ENCODE assay signal across 14 mouse cellular contexts in genomic region chr11:108197427-108198218, GRCm38 (mm10).
DNase-seq lines count a peak whose midpoint lies in the region; ATAC-seq and TF ChIP-seq lines count a peak whose summit lies in the region.
"Had no signal": no experiment of that assay in that cellular context is flagged by ENCODE, and none has a peak within 500 bp of the region (broad histone marks: within the 10 kb centered on the region; RNA-seq: fewer than 3 reads in every experiment).

No protein-coding gene starts in this region.

- no peaks in the 10 kb centered on the region for H3K36me3 ChIP-seq in lung, embryonic 14.5 days (ENCODE audit: insufficient read depth)
- no peaks in the 10 kb centered on the region for H3K36me3 ChIP-seq in kidney, adult 2 months (ENCODE audit: control insufficient read depth, insufficient read depth, low read length)
- no peaks in the 10 kb centered on the region for H3K36me3 ChIP-seq in stomach, embryonic 14.5 days (ENCODE audit: control insufficient read depth, insufficient read depth, low read length)
- H3K36me3 ChIP-seq: embryonic facial prominence, embryonic 13.5 days had no signal

- DNase-seq in lung, embryonic 14.5 days: peak; percentile 31
- no peak for DNase-seq in lung, adult 18-20 months
- DNase-seq in kidney, adult 2 months: peak; percentile 91
- peak; percentile 49 for DNase-seq in kidney, postnatal 10 days
- no peak for DNase-seq in T-cell, adult 2 months (ENCODE audit: low spot score)
- DNase-seq in c-Kit-positive CD71-positive TER-119-positive erythroid progenitor cells, embryonic 14.5 days (ENCODE audit: low spot score): no peak
- DNase-seq: cerebellum, adult 9-10 months; layer of hippocampus, adult 9-11 months; right cerebral cortex, postnatal 4 days; thymus, postnatal 4 days had no signal

- no peaks in the 10 kb centered on the region for H3K9me3 ChIP-seq in lung, embryonic 14.5 days (ENCODE audit: low read depth, low read length)
- H3K9me3 ChIP-seq in stomach, embryonic 14.5 days (ENCODE audit: control insufficient read depth, low read depth, low read length): no peaks in the 10 kb centered on the region
- H3K9me3 ChIP-seq: embryonic facial prominence, embryonic 13.5 days; megakaryocyte, embryonic 14.5 days had no signal

- no peak overlapping the region for H3K9ac ChIP-seq in lung, embryonic 14.5 days
- H3K9ac ChIP-seq in stomach, embryonic 14.5 days (replicated peaks; ENCODE audit: low read depth, low read length): no peak overlapping the region
- H3K9ac ChIP-seq: embryonic facial prominence, embryonic 13.5 days had no signal

- ATAC-seq in lung, embryonic 14.5 days (ENCODE audit: insufficient read depth): no peak
- ATAC-seq in stomach, embryonic 14.5 days (ENCODE audit: insufficient number of reproducible peaks, insufficient read depth, low FRiP score, low read depth): peak; percentile 21; the same call in 1 of the 2 replicates
- ATAC-seq: hindbrain, postnatal 0 days had no signal

- 31% methylated on average over 9 of the region's 9 CpGs for WGBS in lung, embryonic 14.5 days
- WGBS in kidney, adult 2 months: 34% methylated on average over 9 of the region's 9 CpGs
- 32% methylated on average over 9 of the region's 9 CpGs for WGBS in stomach, embryonic 14.5 days

- no peak overlapping the region for H3K4me2 ChIP-seq in lung, embryonic 14.5 days
- H3K4me2 ChIP-seq in stomach, embryonic 14.5 days (replicated peaks; ENCODE audit: low read depth, low read length): no peak overlapping the region
- H3K4me2 ChIP-seq: embryonic facial prominence, embryonic 13.5 days had no signal

- no peaks in the 10 kb centered on the region; the same call in 1 of the 2 replicates for H3K4me1 ChIP-seq in lung, embryonic 14.5 days (ENCODE audit: insufficient read depth)
- H3K4me1 ChIP-seq in kidney, adult 2 months (ENCODE audit: control insufficient read depth, insufficient read depth, low read length): peaks cover 8% of the 10 kb centered on the region; the same call in 1 of the 2 replicates
- H3K4me1 ChIP-seq in stomach, embryonic 14.5 days (ENCODE audit: control insufficient read depth, insufficient read depth, low read length): peaks cover 9% of the 10 kb centered on the region

- H3K27ac ChIP-seq in lung, embryonic 14.5 days (ENCODE audit: low read depth): no peak overlapping the region
- no peak overlapping the region for H3K27ac ChIP-seq in kidney, adult 2 months (ENCODE audit: insufficient read depth, low read depth, low read length)
- no peak overlapping the region for H3K27ac ChIP-seq in stomach, embryonic 14.5 days (ENCODE audit: low read length)
- H3K27ac ChIP-seq: embryonic facial prominence, embryonic 13.5 days; hindbrain, postnatal 0 days had no signal

- H3K27me3 ChIP-seq in lung, embryonic 14.5 days (ENCODE audit: insufficient read depth, low read length): no peaks in the 10 kb centered on the region
- H3K27me3 ChIP-seq in kidney, adult 2 months (replicated peaks; ENCODE audit: control insufficient read depth, insufficient read depth, low read length): no peaks in the 10 kb centered on the region
- no peaks in the 10 kb centered on the region for H3K27me3 ChIP-seq in stomach, embryonic 14.5 days (ENCODE audit: control insufficient read depth, insufficient read depth, low read length)
- H3K27me3 ChIP-seq: embryonic facial prominence, embryonic 13.5 days; megakaryocyte, embryonic 14.5 days had no signal

- no peak for TF ChIP-seq CTCF in lung, embryonic 14.5 days (IDR thresholded peaks at IDR 0.05; ENCODE audit: low read depth)
- no peak for TF ChIP-seq CTCF in kidney, adult 2 months (conservative IDR thresholded peaks at IDR 0.05; ENCODE audit: insufficient read depth, insufficient read length, low read depth, low read length)

- no peak overlapping the region for H3K4me3 ChIP-seq in lung, embryonic 14.5 days (ENCODE audit: low read depth, low read length)
- no peak overlapping the region for H3K4me3 ChIP-seq in kidney, adult 2 months (ENCODE audit: insufficient read depth, low read depth, low read length)
- no peak overlapping the region for H3K4me3 ChIP-seq in stomach, embryonic 14.5 days (ENCODE audit: low read depth, low read length)
- H3K4me3 ChIP-seq: embryonic facial prominence, embryonic 13.5 days; megakaryocyte, embryonic 14.5 days had no signal

- TF ChIP-seq POLR2A in kidney, adult 2 months (IDR thresholded peaks at IDR 0.05; ENCODE audit: low read depth, low read length): no peak

Comparison
In these comparisons a context has a peak if more than half of its experiments do, and no peak if none do; other contexts are left out.
1. DNase-seq: peak in lung, embryonic 14.5 days (single experiment), kidney, adult 2 months (single experiment) and kidney, postnatal 10 days (single experiment); none in lung, adult 18-20 months (0 of 2), T-cell, adult 2 months (single experiment) and c-Kit-positive CD71-positive TER-119-positive erythroid progenitor cells, embryonic 14.5 days (single experiment).